Mouse (Mus musculus) CD4-positive, CD25-positive, alpha-beta regulatory T cell (primary cell): Measurements from ENCODE around the gene Ankrd26. TPM values are rescaled to one million over a fixed set of nuclear protein-coding genes. Genes with fewer than 3 reads are reported as not detected.

Experiments used
- polyA plus RNA-seq: library from polyadenylated mRNA; unstranded; fragments of 100-300 nt; shearing (Covaris generic); gene quantifications from one replicate; pipeline ENCODE4 v1.2.1, GENCODE M21; 2017

Gene Ankrd26
- polyA plus RNA-seq = 11.0 TPM

GRCm38 (mm10) chr6:118561745-118562609, at the start of gene Ankrd26:
Gene Ankrd26, minus strand, starts transcription at chr6:118562226.

GRCm38 (mm10) chr6:118478957-118479708, 82.9 kb downstream of the Ankrd26 start, which contains the start of gene Zfp9:
Gene Zfp9, minus strand, starts transcription at chr6:118479320.

GRCm38 (mm10) chr6:118455042-118455631, 106.9 kb downstream of the Ankrd26 start, which contains the start of gene Zfp248:
Gene Zfp248, minus strand, starts transcription at chr6:118455528.

Other genes with a start within 250 kb of the Ankrd26 start
- gene Bms1, start 142.8 kb downstream of the Ankrd26 start, polyA plus RNA-seq = 52.2 TPM
- 5.0 TPM for gene Zfp248, start 106.7 kb downstream of the Ankrd26 start, polyA plus RNA-seq
- not detected for gene Zfp9, start 82.9 kb downstream of the Ankrd26 start, polyA plus RNA-seq